21 mouse cellular contexts compared by ENCODE assay signal in the genomic region with DNA sequence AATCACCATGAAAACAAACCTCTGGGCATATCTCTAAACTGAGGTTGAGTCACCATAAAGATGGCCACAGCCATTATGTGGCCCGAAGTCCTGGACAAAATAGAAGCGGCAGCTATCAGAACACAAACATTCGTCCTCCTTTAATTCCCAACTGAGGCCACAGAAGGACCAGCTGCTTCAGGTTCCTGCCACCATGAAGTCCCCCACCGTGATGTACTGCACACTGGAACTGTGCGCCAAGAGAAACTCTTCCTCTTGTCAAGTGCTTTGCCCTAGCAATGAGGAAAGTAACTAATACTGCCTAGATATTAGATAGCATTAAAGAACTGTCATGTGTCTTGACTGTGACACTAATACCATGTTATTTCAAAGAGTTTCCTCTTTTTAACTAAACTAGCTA. TPM values are rescaled to one million over a fixed set of nuclear protein-coding genes. Genes with fewer than 3 reads are reported as not detected.
DNase-seq lines count a peak whose midpoint lies in the region; ATAC-seq and TF ChIP-seq lines count a peak whose summit lies in the region.
"Had no signal": no experiment of that assay in that cellular context is flagged by ENCODE, and none has a peak within 500 bp of the region (broad histone marks: within the 10 kb centered on the region; RNA-seq: fewer than 3 reads in every experiment).

No protein-coding gene starts in this region.

- peaks cover 0 to 2% of the 10 kb centered on the region in 2 experiments; a peak in 1 of 4 replicates for H3K36me3 ChIP-seq in MEL (ENCODE audit: control insufficient read depth in 1 of 2, insufficient read depth in 2 of 2, low read length in 2 of 2)
- no peaks in the 10 kb centered on the region for H3K36me3 ChIP-seq in midbrain, embryonic 16.5 days (ENCODE audit: control insufficient read depth, insufficient read depth, low read length)
- H3K36me3 ChIP-seq in intestine, embryonic 15.5 days = no peaks in the 10 kb centered on the region
- H3K36me3 ChIP-seq: embryonic facial prominence, embryonic 13.5 days; G1E; hindbrain, embryonic 15.5 days; liver, embryonic 15.5 days; neural tube, embryonic 15.5 days; stomach, embryonic 15.5 days had no signal

- no peak for TF ChIP-seq POLR2A in MEL (IDR thresholded peaks at IDR 0.05; ENCODE audit: control insufficient read depth in 1 of 2, insufficient read depth in 1 of 2, low read depth in 1 of 2, low read length in 2 of 2, poor library complexity in 1 of 2)

- peak overlapping the region; percentile 80 for H3K27ac ChIP-seq in gastrocnemius, adult 2 months
- H3K27ac ChIP-seq in MEL (ENCODE audit: control insufficient read depth, low read depth, low read length) = no peak overlapping the region
- no peak overlapping the region for H3K27ac ChIP-seq in midbrain, embryonic 16.5 days (ENCODE audit: low read length)
- H3K27ac ChIP-seq in intestine, embryonic 15.5 days = no peak overlapping the region
- H3K27ac ChIP-seq: embryonic facial prominence, embryonic 13.5 days; hindbrain, embryonic 15.5 days; liver, embryonic 15.5 days; neural tube, embryonic 15.5 days; stomach, embryonic 15.5 days had no signal

- ATAC-seq in megakaryocyte, adult 5-6 weeks (ENCODE audit: poor library complexity, severe bottlenecking) = peak; percentile 50
- ATAC-seq in midbrain, embryonic 16.5 days = no peak
- ATAC-seq in intestine, embryonic 15.5 days = no peak
- ATAC-seq: forebrain, postnatal 0 days; lung, postnatal 0 days had no signal

- H3K27me3 ChIP-seq in MEL (ENCODE audit: control insufficient read depth in 1 of 2, insufficient read depth in 2 of 2, low read length in 2 of 2) = no peaks in the 10 kb centered on the region; a peak in 1 of 4 replicates
- H3K27me3 ChIP-seq in midbrain, embryonic 16.5 days (ENCODE audit: control insufficient read depth, insufficient read depth, low read depth, low read length) = no peaks in the 10 kb centered on the region
- H3K27me3 ChIP-seq in intestine, embryonic 15.5 days (replicated peaks) = no peaks in the 10 kb centered on the region
- H3K27me3 ChIP-seq: embryonic facial prominence, embryonic 13.5 days; hindbrain, embryonic 15.5 days; liver, embryonic 15.5 days; neural tube, embryonic 15.5 days; stomach, embryonic 15.5 days had no signal

- H3K79me2 ChIP-seq in MEL (ENCODE audit: control insufficient read depth, insufficient read depth, low read length, poor library complexity) = no peaks in the 10 kb centered on the region

- TF ChIP-seq CTCF in gastrocnemius, adult 2 months (IDR thresholded peaks at IDR 0.05) = no peak
- no peak for TF ChIP-seq CTCF in MEL (IDR thresholded peaks at IDR 0.05 in 2 of 3, conservative IDR thresholded peaks at IDR 0.05 in 1 of 3; ENCODE audit: control insufficient read depth in 1 of 3, insufficient read depth in 1 of 3, low read depth in 2 of 3, low read length in 3 of 3, poor library complexity in 1 of 3, severe bottlenecking in 1 of 3)

- H3K9me3 ChIP-seq in MEL (replicated peaks; ENCODE audit: insufficient read depth, low read length) = no peaks in the 10 kb centered on the region
- no peaks in the 10 kb centered on the region for H3K9me3 ChIP-seq in midbrain, embryonic 16.5 days (replicated peaks; ENCODE audit: control insufficient read depth, low read length, poor library complexity, severe bottlenecking)
- no peaks in the 10 kb centered on the region for H3K9me3 ChIP-seq in intestine, embryonic 15.5 days
- H3K9me3 ChIP-seq: embryonic facial prominence, embryonic 13.5 days; G1E; hindbrain, embryonic 15.5 days; liver, embryonic 15.5 days; neural tube, embryonic 15.5 days; stomach, embryonic 15.5 days had no signal

- no peak overlapping the region for H3K9ac ChIP-seq in MEL (ENCODE audit: control insufficient read depth, low read depth, low read length, poor library complexity, severe bottlenecking)
- no peak overlapping the region for H3K9ac ChIP-seq in midbrain, embryonic 16.5 days (ENCODE audit: low read depth, low read length)
- H3K9ac ChIP-seq in intestine, embryonic 15.5 days = no peak overlapping the region
- H3K9ac ChIP-seq: embryonic facial prominence, embryonic 13.5 days; forebrain, postnatal 0 days; hindbrain, embryonic 15.5 days; liver, embryonic 15.5 days; neural tube, embryonic 15.5 days; stomach, embryonic 15.5 days had no signal

- peak overlapping the region; percentile 61 for H3K4me3 ChIP-seq in gastrocnemius, adult 2 months
- H3K4me3 ChIP-seq in MEL (ENCODE audit: control insufficient read depth in 1 of 2, insufficient read depth in 1 of 2, low read depth in 2 of 2, low read length in 2 of 2) = no peak overlapping the region
- no peak overlapping the region for H3K4me3 ChIP-seq in midbrain, embryonic 16.5 days (ENCODE audit: low read depth, low read length)
- H3K4me3 ChIP-seq in intestine, embryonic 15.5 days (replicated peaks) = no peak overlapping the region
- H3K4me3 ChIP-seq: embryonic facial prominence, embryonic 13.5 days; hindbrain, embryonic 15.5 days; liver, embryonic 15.5 days; neural tube, embryonic 15.5 days; stomach, embryonic 15.5 days had no signal

- H3K4me2 ChIP-seq in midbrain, embryonic 16.5 days (ENCODE audit: low read length) = no peak overlapping the region
- no peak overlapping the region for H3K4me2 ChIP-seq in intestine, embryonic 15.5 days (replicated peaks)
- H3K4me2 ChIP-seq: embryonic facial prominence, embryonic 13.5 days; hindbrain, embryonic 15.5 days; liver, embryonic 15.5 days; neural tube, embryonic 15.5 days; stomach, embryonic 15.5 days had no signal

- intact Hi-C loops in gastrocnemius, adult 2 months (cut with DNase I) = no loop called here

- WGBS in midbrain, embryonic 16.5 days = 94% methylated on average over 5 of the region's 5 CpGs
- WGBS in intestine, embryonic 15.5 days = 96% methylated on average over 5 of the region's 5 CpGs

- no peak for DNase-seq in gastrocnemius, adult 2 months
- DNase-seq in gastrocnemius, adult 8-10 months (ENCODE audit: low spot score in 2 of 2) = no peak
- DNase-seq in MEL (ENCODE audit: low read depth, low spot score) = peak; percentile 48
- DNase-seq in cerebellum, postnatal 14 days = peak; percentile 20 to 34
- DNase-seq in ovary, postnatal 36 days (ENCODE audit: low spot score) = no peak
- DNase-seq: forebrain, postnatal 0 days; gastrocnemius, postnatal 10 days; heart, postnatal 10 days; kidney, adult 11 months; kidney, postnatal 10 days; spleen, adult 18-20 months had no signal

- no peak for TF ChIP-seq EP300 in MEL (IDR thresholded peaks at IDR 0.05; ENCODE audit: low read depth in 1 of 2, low read length in 2 of 2)

- TF ChIP-seq RAD21 in MEL (IDR thresholded peaks at IDR 0.05; ENCODE audit: low read depth, low read length) = no peak

- peaks cover 0 to 3% of the 10 kb centered on the region in 2 experiments; a peak in 1 of 4 replicates for H3K4me1 ChIP-seq in MEL (ENCODE audit: control insufficient read depth in 1 of 2, insufficient read depth in 2 of 2, low read length in 2 of 2)
- no peaks in the 10 kb centered on the region for H3K4me1 ChIP-seq in midbrain, embryonic 16.5 days (ENCODE audit: control insufficient read depth, insufficient read depth, low read length)
- no peaks in the 10 kb centered on the region for H3K4me1 ChIP-seq in intestine, embryonic 15.5 days (replicated peaks)
- H3K4me1 ChIP-seq: embryonic facial prominence, embryonic 13.5 days; hindbrain, embryonic 15.5 days; liver, embryonic 15.5 days; neural tube, embryonic 15.5 days; stomach, embryonic 15.5 days had no signal

TF ChIP-seq in MEL, 35 proteins besides CTCF, POLR2A, EP300 and RAD21:
- no peak for TF ChIP-seq NELFE (IDR thresholded peaks at IDR 0.05; ENCODE audit: low read depth, low read length)
- no peak for TF ChIP-seq HCFC1 (IDR thresholded peaks at IDR 0.05; ENCODE audit: low read depth, low read length)
- no peak for TF ChIP-seq ZMIZ1 (IDR thresholded peaks at IDR 0.05; ENCODE audit: low read depth, low read length)
- TF ChIP-seq MAFK (IDR thresholded peaks at IDR 0.05; ENCODE audit: borderline replicate concordance, low read depth, low read length) = no peak
- TF ChIP-seq ZC3H11A (IDR thresholded peaks at IDR 0.05; ENCODE audit: low read depth, low read length) = no peak
- no peak for TF ChIP-seq POLR2AphosphoS2 (IDR thresholded peaks at IDR 0.05; ENCODE audit: low read length)
- no peak for TF ChIP-seq BHLHE40 (IDR thresholded peaks at IDR 0.05; ENCODE audit: borderline replicate concordance, low read depth, low read length)
- TF ChIP-seq MYC (IDR thresholded peaks at IDR 0.05; ENCODE audit: low read depth, low read length) = no peak
- no peak for TF ChIP-seq ETS1 (IDR thresholded peaks at IDR 0.05; ENCODE audit: low read depth, low read length)
- TF ChIP-seq MEF2A (IDR thresholded peaks at IDR 0.05; ENCODE audit: extremely low read depth, insufficient replicate concordance, low read depth, low read length, poor library complexity, severe bottlenecking) = no peak
- TF ChIP-seq MAZ (IDR thresholded peaks at IDR 0.05; ENCODE audit: low read depth, low read length) = no peak
- TF ChIP-seq USF1 (IDR thresholded peaks at IDR 0.05; ENCODE audit: low read depth, low read length) = no peak
- TF ChIP-seq RCOR1 (IDR thresholded peaks at IDR 0.05; ENCODE audit: low read depth, low read length) = no peak
- TF ChIP-seq MXI1 (IDR thresholded peaks at IDR 0.05; ENCODE audit: low read depth, low read length) = no peak
- TF ChIP-seq NRF1 (IDR thresholded peaks at IDR 0.05; ENCODE audit: insufficient read depth, low read depth, low read length, poor library complexity, severe bottlenecking) = no peak
- TF ChIP-seq ELF1 (IDR thresholded peaks at IDR 0.05; ENCODE audit: low read depth, low read length) = no peak
- no peak for TF ChIP-seq SMC3 (IDR thresholded peaks at IDR 0.05; ENCODE audit: low read depth, low read length)
- no peak for TF ChIP-seq JUND (IDR thresholded peaks at IDR 0.05; ENCODE audit: low read depth, low read length)
- no peak for TF ChIP-seq USF2 (IDR thresholded peaks at IDR 0.05; ENCODE audit: borderline replicate concordance in 1 of 2, insufficient read depth in 1 of 2, low read depth in 1 of 2, low read length in 2 of 2)
- no peak for TF ChIP-seq POLR2AphosphoS5 (IDR thresholded peaks at IDR 0.05; ENCODE audit: borderline replicate concordance, low read depth, low read length)

RNA-seq across cellular contexts. Expression of a gene that starts 54.4 kb away (rescaled TPM):
- 1 to 10 TPM; 1.8 to 2.9 TPM for total RNA-seq in gastrocnemius, adult 2 months (2021)
- 1 to 10 TPM in 3 of 4 experiments, under 1 TPM in 1; 0.97 to 2.4 (median 1.4) TPM for total RNA-seq in gastrocnemius, adult 8-10 months (2022)
- 22.0 and 24.1 TPM in 2 replicates for total RNA-seq in MEL (2012; rRNA removed)
- polyA plus RNA-seq in MEL (2012; ENCODE audit: insufficient read depth in 1 of 2, insufficient read length in 2 of 2, low read depth in 1 of 2, low replicate concordance in 2 of 2, missing spikeins in 1 of 2) = 10 to 100 TPM in 1 of 2 experiments, not detected in 1; 64.0 TPM
- 42.4 and 53.4 TPM in 2 replicates for total RNA-seq in megakaryocyte, adult 5-6 weeks (2015)
- 40.5 and 41.3 TPM in 2 replicates for total RNA-seq in megakaryocyte, adult 5-6 weeks (2017)
- 16.6 and 19.7 TPM in 2 replicates for polyA plus RNA-seq in midbrain, embryonic 16.5 days (2015; fragmentation: Nextera tagmentation; extraction: Ambion mirVana)
- polyA plus RNA-seq in intestine, embryonic 15.5 days (2015; fragmentation: Nextera tagmentation; extraction: Ambion mirVana) = 35.4 and 39.7 TPM in 2 replicates

Comparison
In these comparisons a context has a peak if more than half of its experiments do, and no peak if none do; other contexts are left out.
1. DNase-seq: peak in MEL (single experiment) and cerebellum, postnatal 14 days (2 of 2); none in gastrocnemius, adult 2 months (single experiment), gastrocnemius, adult 8-10 months (0 of 2) and ovary, postnatal 36 days (single experiment).